9 mouse cellular contexts compared by ENCODE assay signal in genomic region chr16:77643871-77644720, GRCm38 (mm10). TPM values are rescaled to one million over a fixed set of nuclear protein-coding genes. Genes with fewer than 3 reads are reported as not detected.
DNase-seq lines count a peak whose midpoint lies in the region; ATAC-seq lines count a peak whose summit lies in the region.
"Had no signal": no experiment of that assay in that cellular context is flagged by ENCODE, and none has a peak within 500 bp of the region (broad histone marks: within the 10 kb centered on the region; RNA-seq: fewer than 3 reads in every experiment).

No protein-coding gene starts in this region.

- peak overlapping the region; percentile 86 for H3K4me2 ChIP-seq in lung, embryonic 15.5 days

- 3% methylated on average over 31 of the region's 31 CpGs for WGBS in lung, embryonic 15.5 days

- H3K27ac ChIP-seq in lung, embryonic 15.5 days: peak overlapping the region; percentile 44; the same call in 1 of the 2 replicates

- H3K4me1 ChIP-seq in lung, embryonic 15.5 days: no peaks in the 10 kb centered on the region

- no peaks in the 10 kb centered on the region for H3K9me3 ChIP-seq in lung, embryonic 15.5 days

- peak; percentile 75; the same call in 1 of the 2 replicates for ATAC-seq in lung, embryonic 15.5 days (ENCODE audit: borderline replicate concordance, extremely low read depth, low FRiP score, low TSS enrichment)

- H3K9ac ChIP-seq in lung, embryonic 15.5 days: peak overlapping the region; percentile 35

- H3K27me3 ChIP-seq in lung, embryonic 15.5 days: no peaks in the 10 kb centered on the region

- peak overlapping the region; percentile 52 for H3K4me3 ChIP-seq in lung, embryonic 15.5 days

- DNase-seq in NIH3T3 (ENCODE audit: low read depth): peak; percentile 83
- peak; percentile 90 to 92 for DNase-seq in cerebellum, adult 18-20 months
- peak; percentile 43 for DNase-seq in forelimb bud, embryonic 11.5 days (ENCODE audit: low read depth, low spot score)
- peak; percentile 63 for DNase-seq in heart, postnatal 4 days
- peak; percentile 91 for DNase-seq in layer of hippocampus, adult 9-11 months
- DNase-seq in ovary, postnatal 36 days (ENCODE audit: low spot score): peak; percentile 54
- DNase-seq in urinary bladder, postnatal 14 days (ENCODE audit: low spot score): peak; percentile 65

- no peaks in the 10 kb centered on the region for H3K36me3 ChIP-seq in lung, embryonic 15.5 days

RNA-seq across cellular contexts. Expression of gene Gm11146, which starts 42.2 kb away (rescaled TPM):
- total RNA-seq in heart, postnatal 4 days (2021): not detected
- polyA plus RNA-seq in lung, embryonic 15.5 days (2015; fragmentation: Nextera tagmentation; extraction: Ambion mirVana): not detected in 2 replicates
- polyA plus RNA-seq: large intestine, adult 2 months had no signal

Comparison
In these comparisons a context has a peak if more than half of its experiments do, and no peak if none do; other contexts are left out.
1. Peak in every context shown above with its lines: DNase-seq, ATAC-seq, H3K4me3 ChIP-seq and H3K27ac ChIP-seq.